Mouse (Mus musculus): ENCODE measurements around the gene Kcnk4.

Kcnk4 gene

DNA sequence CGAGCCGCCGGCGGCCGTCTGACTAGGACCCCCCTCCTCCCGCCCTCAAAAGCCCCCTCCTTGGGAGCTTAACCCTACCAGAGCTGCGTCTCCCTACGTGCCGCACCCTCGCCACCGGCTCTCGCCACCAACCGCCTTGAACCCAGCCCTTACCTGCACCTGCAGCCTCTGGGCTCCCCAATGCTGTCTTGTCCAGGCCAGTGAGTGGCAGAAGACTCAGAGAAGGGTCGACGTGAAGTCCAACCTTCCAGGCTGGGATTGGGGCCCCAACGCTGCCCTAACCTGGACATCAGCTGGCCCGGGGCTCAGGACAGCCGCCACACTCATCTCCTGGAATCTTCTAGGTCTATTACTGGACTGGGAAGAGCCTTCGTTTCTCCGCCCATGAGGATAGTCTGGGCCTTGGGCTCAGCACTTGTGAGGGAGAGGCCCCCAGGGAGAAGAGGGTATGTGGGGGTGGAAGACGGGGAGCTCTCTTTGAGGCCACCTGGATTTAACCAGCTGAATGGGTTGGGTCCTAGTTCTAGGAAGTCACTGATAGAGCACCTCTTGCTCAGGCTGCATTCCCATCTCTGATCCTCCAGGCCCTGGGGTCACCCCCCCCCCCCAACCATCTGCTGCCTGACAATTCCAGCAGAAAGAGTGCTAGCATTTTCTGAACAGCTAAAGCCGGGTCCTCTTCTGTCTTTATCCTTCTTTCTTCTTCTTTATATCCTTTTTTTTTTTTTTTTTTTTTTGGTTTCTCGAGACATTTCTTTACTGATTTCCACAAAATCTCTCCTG is at the start of gene Kcnk4:
TSS of gene Kcnk4 (minus strand) at position 321 of the 783 bp plus-strand sequence.
- DNase-seq (ENCODE audit: low spot score in 2 of 2) = no peak

GRCm38 (mm10) chr19:6983621-6984020 is 49.3 kb upstream of the Kcnk4 start:
- DNase-seq (ENCODE audit: low spot score in 2 of 2) = no peak

DNA sequence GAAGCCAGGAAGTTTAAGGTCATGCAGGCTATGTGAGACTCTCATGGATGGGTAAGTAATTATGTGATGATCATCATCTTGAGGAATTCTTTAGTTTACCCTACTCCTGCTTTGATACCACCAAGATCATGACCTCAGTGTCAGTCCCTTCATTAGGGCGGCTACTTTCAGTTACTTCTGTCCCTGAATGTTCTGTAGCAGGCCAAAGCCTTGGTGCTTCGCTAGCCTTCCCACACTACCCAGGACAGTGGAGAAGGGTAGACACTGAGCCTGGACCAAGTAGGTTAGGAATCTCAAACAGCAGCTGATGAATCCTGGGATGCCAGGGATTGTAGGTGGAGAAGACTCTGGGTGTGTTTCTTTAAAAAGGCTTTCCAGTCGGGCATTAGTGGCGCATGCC is 47.1 kb upstream of the Kcnk4 start:
- DNase-seq (ENCODE audit: low spot score in 2 of 2) = no peak

GRCm38 (mm10) chr19:6980381-6981093 is 46.2 kb upstream of the Kcnk4 start, which contains the start of gene Fkbp2:
Gene Fkbp2, minus strand, starts transcription at chr19:6980501.
- DNase-seq (ENCODE audit: low spot score in 2 of 2) = peak; percentile 96

- DNase-seq (ENCODE audit: low spot score in 2 of 2) = peak; percentile 98 to 99
Observed at GRCm38 (mm10) chr19:6979486-6980380, 45.4 kb upstream of the Kcnk4 start.

GRCm38 (mm10) chr19:6979001-6979479 is 44.7 kb upstream of the Kcnk4 start:
- peak in 1 of 2 experiments; percentile 26 for DNase-seq (ENCODE audit: low spot score in 2 of 2)

- DNase-seq (ENCODE audit: low spot score in 2 of 2) = no peak
Observed at GRCm38 (mm10) chr19:6978639-6978974, 44.3 kb upstream of the Kcnk4 start.

DNA sequence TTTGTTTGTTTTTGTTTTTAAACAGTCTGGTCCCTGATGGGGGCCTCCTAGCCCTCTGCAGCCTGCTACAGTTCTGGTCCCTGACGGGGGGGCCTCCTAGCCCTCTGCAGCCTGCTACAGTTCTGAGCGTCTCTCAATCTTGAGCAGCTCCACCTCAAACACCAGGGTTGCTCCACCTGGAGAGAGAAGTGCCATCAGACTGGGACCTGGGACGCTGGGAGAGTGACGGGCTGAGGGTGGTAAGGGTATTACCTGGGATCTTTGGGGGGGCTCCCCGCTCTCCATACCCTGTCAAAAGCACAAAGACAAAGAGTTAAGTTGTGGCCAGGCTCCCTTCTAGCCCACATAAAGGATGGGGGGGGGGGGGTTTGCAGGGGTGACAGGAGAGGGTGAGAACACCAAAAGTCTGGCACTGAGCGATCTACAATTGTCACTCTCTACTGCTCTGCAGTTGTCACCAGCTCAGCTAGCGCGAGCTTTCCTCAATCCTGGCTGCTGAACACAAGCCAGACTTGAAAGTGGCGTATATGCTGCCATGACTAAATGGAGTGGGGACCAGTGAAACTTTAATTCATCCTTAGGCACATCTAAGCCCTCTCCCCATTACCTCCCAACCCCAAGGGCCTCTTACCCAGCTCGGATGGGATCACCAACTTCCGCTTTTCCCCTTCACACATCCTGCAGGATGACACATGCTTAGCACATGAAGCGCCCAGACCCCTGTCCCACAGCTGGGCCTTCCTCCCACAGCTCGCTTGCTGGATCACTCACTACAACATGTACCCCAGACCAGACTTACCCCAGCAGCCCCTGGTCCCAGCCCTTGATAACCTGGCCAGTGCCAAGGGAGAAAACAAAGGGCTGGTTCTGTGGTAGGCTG is 43.7 kb upstream of the Kcnk4 start:
- DNase-seq (ENCODE audit: low spot score in 2 of 2) = no peak

DNA sequence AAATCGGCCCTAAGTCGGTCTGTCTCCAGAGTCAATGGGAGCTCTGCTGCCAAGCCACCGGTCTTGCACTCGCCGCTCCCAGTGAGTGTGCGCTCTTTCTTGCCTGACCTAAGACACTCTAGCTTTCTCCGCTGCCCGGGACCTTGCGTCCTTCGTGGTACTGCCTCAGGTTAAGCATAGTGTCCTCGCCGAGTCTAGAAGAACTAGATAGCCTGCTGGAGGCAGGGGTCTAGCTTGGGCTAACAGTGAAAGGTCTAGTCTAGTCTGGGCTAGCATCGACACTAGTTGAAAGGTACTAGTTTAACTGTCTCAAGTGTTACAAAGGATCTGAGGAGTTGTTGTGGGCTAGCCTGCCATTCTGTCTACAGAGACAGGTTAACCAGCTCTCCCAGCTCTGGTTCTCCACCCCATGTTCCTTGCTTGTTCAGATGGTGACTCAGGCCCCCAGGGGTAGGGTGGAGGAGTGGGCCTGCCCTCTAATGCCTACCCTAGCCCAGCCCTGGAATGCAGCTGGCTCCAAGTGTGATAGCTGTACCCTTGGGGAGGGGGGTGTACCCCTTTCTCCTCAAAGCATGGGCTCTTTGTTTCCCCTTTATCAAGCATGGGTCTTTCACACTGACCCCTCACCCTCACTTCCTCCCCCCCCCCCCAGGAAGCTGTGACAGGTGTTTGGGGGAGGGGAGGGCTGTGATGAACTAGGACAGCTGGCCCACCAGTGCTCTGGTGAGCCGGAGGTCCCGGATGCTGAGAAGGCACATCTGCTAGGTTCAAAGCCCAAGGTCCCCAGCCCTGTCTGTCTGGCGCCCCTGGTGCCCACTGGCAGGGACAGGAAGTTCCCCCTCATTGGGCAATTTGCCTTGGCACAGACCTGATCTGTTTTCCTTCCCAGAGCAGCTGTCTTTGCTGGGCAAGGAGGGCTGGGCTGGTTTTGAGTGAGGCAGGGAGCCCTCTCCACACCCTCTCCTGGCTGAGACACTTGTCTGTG is 41.5 kb upstream of the Kcnk4 start, which contains the start of gene Plcb3:
TSS of gene Plcb3 (minus strand) at position 934 of the 985 bp plus-strand sequence.
- no peak for DNase-seq (ENCODE audit: low spot score in 2 of 2)

- peak; percentile 58 to 59 for DNase-seq (ENCODE audit: low spot score in 2 of 2)
Observed at GRCm38 (mm10) chr19:6974211-6975205, 40.2 kb upstream of the Kcnk4 start, which contains the start of gene Ppp1r14b. Gene Ppp1r14b, plus strand, starts transcription at chr19:6974968.

DNA sequence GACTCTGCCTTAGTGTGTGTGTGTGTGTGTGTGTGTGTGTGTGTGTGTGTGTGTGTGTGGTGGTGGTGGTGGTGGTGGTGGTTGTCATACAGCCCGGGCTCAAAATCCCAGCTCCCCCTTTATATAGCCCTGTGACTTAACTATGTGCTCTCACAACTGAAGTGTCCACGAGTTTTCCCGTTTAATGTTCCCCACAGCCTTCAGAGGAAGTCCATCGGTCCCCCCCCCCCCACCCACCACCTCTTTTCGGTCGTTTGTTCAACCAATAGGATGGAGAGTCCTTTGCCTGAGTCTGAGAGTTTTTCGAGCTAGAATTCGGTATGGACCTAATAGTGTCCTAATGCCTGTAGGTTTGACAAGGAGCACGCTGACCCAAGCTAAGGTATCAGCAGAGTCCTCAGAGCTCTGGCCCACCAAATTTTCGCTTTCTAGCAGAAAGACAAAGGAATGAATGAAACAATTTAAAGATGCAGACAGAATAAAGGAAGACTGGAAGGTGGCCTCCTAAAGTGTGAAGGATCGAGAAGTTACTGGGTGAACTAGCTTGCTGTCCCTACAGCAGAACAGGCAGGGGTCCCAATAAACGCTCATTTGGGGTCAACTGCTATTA is 39.4 kb upstream of the Kcnk4 start:
- DNase-seq (ENCODE audit: low spot score in 2 of 2) = no peak

DNA sequence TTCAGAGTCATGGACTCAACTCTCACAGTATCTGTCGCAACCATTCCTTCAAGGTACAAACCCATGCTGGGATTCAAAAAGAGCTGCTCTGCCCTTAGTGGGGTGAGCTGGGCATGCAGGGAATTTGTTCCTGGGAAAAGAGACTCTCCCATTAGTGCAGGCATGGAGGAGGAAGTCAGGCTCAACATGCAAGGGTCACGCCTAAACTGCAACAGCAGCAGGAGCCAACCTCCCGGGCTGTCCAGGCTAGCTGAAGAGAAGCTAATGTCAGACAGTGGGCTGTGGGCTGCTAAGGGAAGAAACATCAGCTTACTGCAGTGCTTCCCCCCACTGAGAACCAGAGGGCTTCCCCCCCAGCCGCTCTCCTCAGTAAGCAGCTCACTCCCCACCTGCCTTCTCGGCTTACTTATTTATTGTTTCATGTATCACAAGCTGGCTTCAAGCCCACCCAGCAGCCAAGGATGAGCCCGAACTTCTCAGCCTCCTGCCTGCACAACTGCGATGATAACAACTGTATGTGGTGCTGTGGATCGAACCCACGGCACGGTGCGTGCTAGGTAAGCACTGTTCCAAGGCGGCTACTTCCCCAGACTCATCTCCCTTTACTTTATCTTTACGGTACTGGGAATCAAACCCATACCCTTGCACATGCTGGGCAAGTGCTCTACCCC is 38.1 kb upstream of the Kcnk4 start:
- no peak for DNase-seq (ENCODE audit: low spot score in 2 of 2)

DNA sequence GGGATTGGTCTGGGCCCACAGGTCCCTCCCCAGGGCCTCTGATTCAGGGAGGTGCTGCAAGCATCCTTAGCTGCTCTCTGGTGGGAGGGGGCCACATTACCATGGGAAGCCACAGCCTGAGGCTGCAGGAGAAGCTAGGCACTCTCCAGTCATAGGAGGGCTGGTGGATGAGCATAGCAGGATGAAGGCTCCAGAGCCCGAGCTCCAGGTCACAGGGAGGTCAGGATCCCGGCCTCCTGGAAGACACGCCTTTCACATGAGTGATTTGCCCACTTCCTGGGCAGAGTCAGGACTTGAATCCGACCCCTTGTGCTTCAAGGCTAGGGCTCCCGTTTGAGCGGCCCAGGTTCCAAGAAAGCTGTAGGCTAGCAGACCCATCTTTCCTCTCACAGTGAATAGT is 37.3 kb upstream of the Kcnk4 start:
- DNase-seq (ENCODE audit: low spot score in 2 of 2) = no peak

DNA sequence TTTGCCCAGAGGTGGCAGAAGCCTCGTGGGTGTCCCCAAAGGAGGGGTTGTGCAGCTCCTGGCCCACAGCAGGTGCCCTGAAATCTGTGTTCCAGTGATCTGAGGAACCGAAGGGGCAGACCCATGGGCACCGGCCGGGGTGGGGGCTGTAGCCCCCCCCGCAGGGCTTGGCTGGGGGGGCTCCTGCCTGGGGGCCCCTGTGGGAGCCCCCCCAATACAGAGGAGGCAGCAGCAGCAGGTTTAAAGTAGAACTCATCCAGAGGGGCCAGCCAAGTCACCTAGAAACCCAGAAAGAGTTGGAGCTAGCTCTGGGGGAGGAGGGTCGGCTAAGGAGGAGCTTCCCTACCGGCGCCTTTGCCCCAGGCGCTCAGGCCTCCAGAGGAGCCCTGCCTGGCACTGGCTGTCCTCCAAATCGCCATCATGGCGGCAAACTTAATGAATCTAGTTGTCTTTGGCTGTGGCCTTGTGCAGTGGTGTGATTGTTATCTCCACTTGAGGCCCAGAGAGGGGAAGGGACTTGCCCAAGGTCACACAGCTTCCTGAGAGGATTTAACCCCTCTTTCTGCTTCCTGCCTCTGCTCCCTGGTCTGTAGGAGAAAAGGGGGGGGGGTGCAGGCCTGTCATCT is 36.3 kb upstream of the Kcnk4 start:
- no peak for DNase-seq (ENCODE audit: low spot score in 2 of 2)

DNA sequence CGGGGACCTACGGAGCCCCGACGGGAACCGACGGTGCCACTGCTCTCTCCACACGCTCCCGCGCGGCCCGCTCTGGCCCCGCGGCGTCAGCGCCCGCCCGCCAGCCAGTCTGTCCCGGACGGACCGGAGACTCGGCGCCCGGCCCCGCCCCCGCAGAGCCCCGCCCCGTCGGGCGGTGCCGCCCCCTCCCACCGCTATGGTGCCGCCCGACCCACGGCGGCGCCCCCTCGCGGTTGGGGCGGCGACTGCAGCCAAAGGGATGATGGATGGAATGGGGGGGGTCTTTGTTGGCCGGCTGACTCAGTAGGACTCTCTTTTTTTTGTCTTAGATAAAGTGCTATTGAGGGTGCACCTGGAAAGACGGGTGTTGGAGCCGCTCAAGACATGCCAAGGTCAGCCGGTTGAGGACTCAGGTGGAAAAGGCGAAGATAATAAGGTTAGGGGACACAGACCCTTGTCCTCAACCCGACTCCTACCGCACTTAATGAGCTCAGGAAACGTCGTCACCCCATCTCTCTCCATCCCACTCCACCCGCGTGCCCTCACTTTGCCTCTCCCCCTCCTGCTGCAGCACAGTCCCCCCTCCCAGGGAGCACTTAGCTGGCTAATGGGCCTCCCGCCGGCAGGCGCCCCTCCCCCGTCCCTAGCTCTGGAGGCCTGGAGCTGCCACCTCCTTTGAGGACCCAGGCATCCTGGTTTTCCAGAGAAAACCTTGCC is 35.5 kb upstream of the Kcnk4 start:
- no peak for DNase-seq (ENCODE audit: low spot score in 2 of 2)

DNA sequence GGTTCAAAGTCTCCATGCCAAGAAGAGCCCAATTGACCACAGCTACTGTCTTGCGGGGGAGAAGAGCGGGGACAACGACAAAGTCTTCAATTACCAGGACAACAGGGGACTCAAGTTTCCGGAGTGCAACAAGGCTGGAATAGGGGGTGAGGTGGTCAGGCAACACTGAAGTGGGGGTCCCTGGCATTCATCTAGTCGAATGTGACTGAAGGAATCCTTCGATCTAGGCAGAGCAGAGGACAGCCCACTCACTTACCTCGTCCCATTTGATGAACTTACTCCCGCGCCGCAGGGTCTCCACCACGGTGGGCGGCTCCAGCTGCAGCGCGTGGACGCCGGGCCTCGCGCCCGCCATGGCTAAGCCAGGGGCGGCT is 35.0 kb upstream of the Kcnk4 start:
- DNase-seq (ENCODE audit: low spot score in 2 of 2) = no peak
